ENCODE assay signal across 8 mouse cellular contexts in genomic region chr2:151575699-151576389, GRCm38 (mm10). TPM values are rescaled to one million over a fixed set of nuclear protein-coding genes. Genes with fewer than 3 reads are reported as not detected.
DNase-seq lines count a peak whose midpoint lies in the region; ATAC-seq lines count a peak whose summit lies in the region.

No protein-coding gene starts in this region.

- DNase-seq in adrenal gland, adult 2 months: peak; percentile 93
- peak; percentile 89 for DNase-seq in embryo, embryonic 10 days (ENCODE audit: low spot score)
- peak; percentile 85 for DNase-seq in gastrocnemius, postnatal 25 days
- DNase-seq in left cerebral cortex, adult 9 months (ENCODE audit: low spot score in 2 of 2): peak; percentile 88 to 93
- DNase-seq in right cerebral cortex, postnatal 10 days (ENCODE audit: low spot score in 2 of 2): peak; percentile 96 to 97
- peak; percentile 61 to 85 for DNase-seq in urinary bladder, postnatal 36 days (ENCODE audit: low spot score in 2 of 2)

- ATAC-seq in inflammation-experienced regulatory T-cells, adult 6 months: peak; percentile 67
- ATAC-seq in megakaryocyte, adult 5-6 weeks (ENCODE audit: poor library complexity, severe bottlenecking): peak; percentile 76

RNA-seq across cellular contexts. Expression of gene Sdcbp2, which starts 3.4 kb away (rescaled TPM):
- 1 to 10 TPM in 1 of 2 experiments, under 1 TPM in 1; 0.81 to 1.2 TPM for total RNA-seq in adrenal gland, adult 2 months (2021)
- polyA plus RNA-seq in adrenal gland, adult 2 months (2012; rRNA removed): 0.47 and 0.57 TPM in 2 replicates
- under 1 TPM; 0.56 to 0.77 TPM for total RNA-seq in gastrocnemius, postnatal 25 days (2021)
- 100 to 1,000 TPM in 1 of 3 experiments, 10 to 100 TPM in 2; 81.9 to 119 (median 91.2) TPM for polyA plus RNA-seq in inflammation-experienced regulatory T-cells, adult 6 months (2017; shearing (Covaris generic))
- total RNA-seq in megakaryocyte, adult 5-6 weeks (2015): 0.82 TPM in 1 of 2 replicates, not detected in the other
- not detected in 2 replicates for total RNA-seq in megakaryocyte, adult 5-6 weeks (2017)

RNA-seq across cellular contexts. Expression of gene Fkbp1a, which starts 33.6 kb away (rescaled TPM):
- total RNA-seq in adrenal gland, adult 2 months (2021): 100 to 1,000 TPM; 226 to 292 TPM
- 80.0 and 99.4 TPM in 2 replicates for polyA plus RNA-seq in adrenal gland, adult 2 months (2012; rRNA removed)
- total RNA-seq in gastrocnemius, postnatal 25 days (2021): 100 to 1,000 TPM; 164 to 182 TPM
- polyA plus RNA-seq in inflammation-experienced regulatory T-cells, adult 6 months (2017; shearing (Covaris generic)): 100 to 1,000 TPM; 214 to 399 (median 264) TPM
- 102 and 103 TPM in 2 replicates for total RNA-seq in megakaryocyte, adult 5-6 weeks (2015)
- 20.9 and 23.9 TPM in 2 replicates for total RNA-seq in megakaryocyte, adult 5-6 weeks (2017)

RNA-seq across cellular contexts. Expression of gene Snph, which starts 56.5 kb away (rescaled TPM):
- 10 to 100 TPM; 11.5 to 19.6 TPM for total RNA-seq in adrenal gland, adult 2 months (2021)
- 5.2 and 10.2 TPM in 2 replicates for polyA plus RNA-seq in adrenal gland, adult 2 months (2012; rRNA removed)
- total RNA-seq in gastrocnemius, postnatal 25 days (2021): 10 to 100 TPM; 19.2 to 26.2 TPM
- polyA plus RNA-seq in inflammation-experienced regulatory T-cells, adult 6 months (2017; shearing (Covaris generic)): not detected
- total RNA-seq in megakaryocyte, adult 5-6 weeks (2015): not detected in 2 replicates
- not detected in 2 replicates for total RNA-seq in megakaryocyte, adult 5-6 weeks (2017)

Comparison
In these comparisons a context has a peak if more than half of its experiments do, and no peak if none do; other contexts are left out.
1. Peak in every context shown above with its lines: DNase-seq and ATAC-seq.
2. RNA of gene Snph, which starts 56.5 kb away (total RNA-seq): 19.2 to 26.2 TPM in gastrocnemius, postnatal 25 days and 11.5 to 19.6 TPM in adrenal gland, adult 2 months; not detected in megakaryocyte, adult 5-6 weeks; every median in the first group is over 10 times any median in the second.